20 mouse cellular contexts compared by ENCODE assay signal in the genomic region with DNA sequence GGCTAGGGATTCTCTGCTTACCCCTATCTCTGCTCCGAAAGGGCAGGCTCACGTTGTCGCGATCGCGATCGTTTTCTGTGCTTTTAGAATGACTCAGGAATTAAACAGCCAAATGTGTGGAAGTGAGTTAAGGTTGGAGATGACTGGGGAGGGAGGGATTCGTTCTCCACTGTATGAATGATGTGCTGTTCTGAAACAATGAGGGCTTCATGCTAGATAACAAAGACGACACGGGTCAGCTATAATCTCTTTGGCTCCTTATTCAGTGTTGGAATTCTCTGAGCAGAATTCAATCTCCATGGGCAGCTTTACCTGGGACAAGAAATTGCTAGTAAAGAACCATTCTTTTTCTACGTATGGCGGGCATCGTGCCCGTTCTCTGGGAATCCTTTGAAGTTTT. TPM values are rescaled to one million over a fixed set of nuclear protein-coding genes. Genes with fewer than 3 reads are reported as not detected.
A peak's percentile ranks its signal among the peaks of the same experiment; 100 is the strongest.
DNase-seq lines count a peak whose midpoint lies in the region; ATAC-seq lines count a peak whose summit lies in the region.
"Had no signal": no experiment of that assay in that cellular context is flagged by ENCODE, and none has a peak within 500 bp of the region (broad histone marks: within the 10 kb centered on the region; RNA-seq: fewer than 3 reads in every experiment).

No protein-coding gene starts in this region.

- H3K4me3 ChIP-seq in forebrain, embryonic 12.5 days (replicated peaks) = no peak overlapping the region
- H3K4me3 ChIP-seq in forebrain, embryonic 15.5 days = no peak overlapping the region
- no peak overlapping the region for H3K4me3 ChIP-seq in hindbrain, embryonic 15.5 days
- H3K4me3 ChIP-seq in hindbrain, embryonic 12.5 days = no peak overlapping the region
- H3K4me3 ChIP-seq in midbrain, embryonic 13.5 days (replicated peaks) = no peak overlapping the region
- H3K4me3 ChIP-seq: erythroblast, embryonic 14.5 days; heart, adult 2 months; liver, embryonic 13.5 days; megakaryocyte, embryonic 14.5 days; stomach, embryonic 15.5 days had no signal

- H3K27me3 ChIP-seq in forebrain, embryonic 12.5 days = peaks cover under 1% of the 10 kb centered on the region
- H3K27me3 ChIP-seq in forebrain, embryonic 15.5 days = no peaks in the 10 kb centered on the region
- H3K27me3 ChIP-seq in hindbrain, embryonic 15.5 days = no peaks in the 10 kb centered on the region
- H3K27me3 ChIP-seq in hindbrain, embryonic 12.5 days = peaks cover 8% of the 10 kb centered on the region
- no peaks in the 10 kb centered on the region for H3K27me3 ChIP-seq in midbrain, embryonic 13.5 days
- H3K27me3 ChIP-seq: CH12.LX; liver, embryonic 13.5 days; megakaryocyte, embryonic 14.5 days; stomach, embryonic 15.5 days had no signal

- H3K9me3 ChIP-seq in forebrain, embryonic 12.5 days = no peaks in the 10 kb centered on the region
- no peaks in the 10 kb centered on the region for H3K9me3 ChIP-seq in forebrain, embryonic 15.5 days
- H3K9me3 ChIP-seq in hindbrain, embryonic 15.5 days = no peaks in the 10 kb centered on the region
- H3K9me3 ChIP-seq in hindbrain, embryonic 12.5 days (replicated peaks) = no peaks in the 10 kb centered on the region
- H3K9me3 ChIP-seq in midbrain, embryonic 13.5 days = no peaks in the 10 kb centered on the region
- H3K9me3 ChIP-seq: liver, embryonic 13.5 days; megakaryocyte, embryonic 14.5 days; stomach, embryonic 15.5 days had no signal

- H3K36me3 ChIP-seq in forebrain, embryonic 12.5 days (replicated peaks) = no peaks in the 10 kb centered on the region
- H3K36me3 ChIP-seq in forebrain, embryonic 15.5 days = no peaks in the 10 kb centered on the region
- no peaks in the 10 kb centered on the region for H3K36me3 ChIP-seq in hindbrain, embryonic 15.5 days
- no peaks in the 10 kb centered on the region for H3K36me3 ChIP-seq in hindbrain, embryonic 12.5 days
- H3K36me3 ChIP-seq in midbrain, embryonic 13.5 days = no peaks in the 10 kb centered on the region
- H3K36me3 ChIP-seq: liver, embryonic 13.5 days; stomach, embryonic 15.5 days had no signal

- 39% methylated on average over 14 of the region's 14 CpGs for WGBS in forebrain, embryonic 12.5 days
- 32% methylated on average over 14 of the region's 14 CpGs for WGBS in forebrain, embryonic 15.5 days
- WGBS in hindbrain, embryonic 15.5 days = 45% methylated on average over 14 of the region's 14 CpGs
- 59% methylated on average over 14 of the region's 14 CpGs for WGBS in hindbrain, embryonic 12.5 days
- WGBS in midbrain, embryonic 13.5 days = 33% methylated on average over 14 of the region's 14 CpGs

- DNase-seq in brain, adult 2 months (ENCODE audit: low read depth, low spot score) = peak; percentile 68
- no peak for DNase-seq in kidney, postnatal 10 days
- no peak for DNase-seq in thymus, postnatal 25 days
- DNase-seq: adrenal gland, postnatal 36 days; cerebellum, postnatal 10 days; heart, adult 2 months; left cerebral cortex, postnatal 4 days; spleen, adult 18-20 months; thymus, postnatal 14 days had no signal

- H3K9ac ChIP-seq in forebrain, embryonic 12.5 days = no peak overlapping the region
- H3K9ac ChIP-seq in forebrain, embryonic 15.5 days (replicated peaks) = no peak overlapping the region
- H3K9ac ChIP-seq in hindbrain, embryonic 15.5 days = no peak overlapping the region
- no peak overlapping the region for H3K9ac ChIP-seq in hindbrain, embryonic 12.5 days
- no peak overlapping the region for H3K9ac ChIP-seq in midbrain, embryonic 13.5 days (replicated peaks)
- H3K9ac ChIP-seq: liver, embryonic 13.5 days; stomach, embryonic 15.5 days had no signal

- no peak overlapping the region for H3K27ac ChIP-seq in forebrain, embryonic 12.5 days
- H3K27ac ChIP-seq in forebrain, embryonic 15.5 days (replicated peaks) = no peak overlapping the region
- H3K27ac ChIP-seq in hindbrain, embryonic 15.5 days (replicated peaks) = no peak overlapping the region
- no peak overlapping the region for H3K27ac ChIP-seq in hindbrain, embryonic 12.5 days
- no peak overlapping the region for H3K27ac ChIP-seq in midbrain, embryonic 13.5 days
- H3K27ac ChIP-seq: heart, adult 2 months; liver, embryonic 13.5 days; stomach, embryonic 15.5 days had no signal

- no peak for ATAC-seq in forebrain, embryonic 12.5 days (ENCODE audit: low FRiP score)
- ATAC-seq in forebrain, embryonic 15.5 days (replicated peaks) = no peak
- no peak for ATAC-seq in hindbrain, embryonic 15.5 days (ENCODE audit: low FRiP score, low read depth)
- ATAC-seq in hindbrain, embryonic 12.5 days (ENCODE audit: low FRiP score) = no peak
- ATAC-seq in midbrain, embryonic 13.5 days = no peak
- ATAC-seq: intestine, postnatal 0 days had no signal

- 0 out of 2 replicates have a peak, but pooled peaks cover 5% of the 10 kb centered on the region for H3K4me1 ChIP-seq in forebrain, embryonic 12.5 days
- no peaks in the 10 kb centered on the region for H3K4me1 ChIP-seq in forebrain, embryonic 15.5 days
- H3K4me1 ChIP-seq in hindbrain, embryonic 15.5 days (replicated peaks) = no peaks in the 10 kb centered on the region
- H3K4me1 ChIP-seq in hindbrain, embryonic 12.5 days = no peaks in the 10 kb centered on the region
- H3K4me1 ChIP-seq in midbrain, embryonic 13.5 days (replicated peaks) = no peaks in the 10 kb centered on the region; the same call in 1 of the 2 replicates
- H3K4me1 ChIP-seq: megakaryocyte, embryonic 14.5 days; stomach, embryonic 15.5 days had no signal

- H3K4me2 ChIP-seq in forebrain, embryonic 12.5 days = peak overlapping the region; percentile 9
- H3K4me2 ChIP-seq in forebrain, embryonic 15.5 days (replicated peaks) = no peak overlapping the region
- H3K4me2 ChIP-seq in hindbrain, embryonic 15.5 days = 0 out of 2 replicates have a peak overlapping the region, but pooled peaks have one; percentile 2
- H3K4me2 ChIP-seq in hindbrain, embryonic 12.5 days (replicated peaks) = no peak overlapping the region
- H3K4me2 ChIP-seq in midbrain, embryonic 13.5 days (replicated peaks) = peak overlapping the region; percentile 22
- H3K4me2 ChIP-seq: stomach, embryonic 15.5 days had no signal

RNA-seq across cellular contexts. Expression of gene Enpp1, which starts 6.1 kb away (rescaled TPM):
- 1.2 and 1.3 TPM in 2 replicates for polyA plus RNA-seq in forebrain, embryonic 12.5 days (2016; fragmentation: Nextera tagmentation; extraction: Ambion mirVana)
- 0.91 and 1.8 TPM in 2 replicates for polyA plus RNA-seq in forebrain, embryonic 15.5 days (2015; fragmentation: Nextera tagmentation; extraction: Ambion mirVana)
- polyA plus RNA-seq in hindbrain, embryonic 15.5 days (2015; fragmentation: Nextera tagmentation; extraction: Ambion mirVana) = 3.7 and 4.1 TPM in 2 replicates
- polyA plus RNA-seq in hindbrain, embryonic 12.5 days (2016; fragmentation: Nextera tagmentation; extraction: Ambion mirVana) = 1.4 and 1.6 TPM in 2 replicates
- polyA plus RNA-seq in midbrain, embryonic 13.5 days (2015; fragmentation: Nextera tagmentation; extraction: Ambion mirVana) = 1.7 and 2.1 TPM in 2 replicates
- polyA plus RNA-seq: erythroblast, embryonic 14.5 days had no signal

Comparison
In these comparisons a context has a peak if more than half of its experiments do, and no peak if none do; other contexts are left out.
1. H3K4me2 ChIP-seq: peak in forebrain, embryonic 12.5 days (single experiment), hindbrain, embryonic 15.5 days (single experiment) and midbrain, embryonic 13.5 days (single experiment); none in forebrain, embryonic 15.5 days (single experiment) and hindbrain, embryonic 12.5 days (single experiment).